Comparison of ENCODE assay signal across 15 mouse cellular contexts in genomic region chr16:33169471-33170034, GRCm38 (mm10).
"Had no signal": no experiment of that assay in that cellular context is flagged by ENCODE, and none has a peak within 500 bp of the region (broad histone marks: within the 10 kb centered on the region; RNA-seq: fewer than 3 reads in every experiment).

No protein-coding gene starts in this region.

- H3K27me3 ChIP-seq: intestine, embryonic 15.5 days; limb, embryonic 13.5 days; liver, embryonic 13.5 days; midbrain, embryonic 13.5 days; neural tube, embryonic 15.5 days had no signal

- H3K27ac ChIP-seq: intestine, embryonic 15.5 days; layer of hippocampus, adult 2 months; limb, embryonic 13.5 days; liver, embryonic 13.5 days; midbrain, embryonic 13.5 days; neural tube, embryonic 15.5 days; stomach, postnatal 0 days had no signal

- DNase-seq: kidney, adult 18-20 months; left cerebral cortex, postnatal 4 days; liver, embryonic 13.5 days; lung, adult 18-20 months; right cerebral cortex, adult 18-20 months; right cerebral cortex, postnatal 25 days; thymus, adult 2 months; thymus, postnatal 25 days had no signal

- H3K4me1 ChIP-seq: limb, embryonic 13.5 days; liver, embryonic 13.5 days; midbrain, embryonic 13.5 days; neural tube, embryonic 15.5 days had no signal

- H3K9me3 ChIP-seq: intestine, embryonic 15.5 days; liver, embryonic 13.5 days; midbrain, embryonic 13.5 days; neural tube, embryonic 15.5 days had no signal

- H3K4me2 ChIP-seq: intestine, embryonic 15.5 days; limb, embryonic 13.5 days; liver, embryonic 13.5 days; midbrain, embryonic 13.5 days; neural tube, embryonic 15.5 days had no signal

- ATAC-seq: intestine, embryonic 15.5 days; midbrain, embryonic 13.5 days had no signal

- H3K36me3 ChIP-seq: intestine, embryonic 15.5 days; limb, embryonic 13.5 days; liver, embryonic 13.5 days; midbrain, embryonic 13.5 days; neural tube, embryonic 15.5 days had no signal

- H3K4me3 ChIP-seq: intestine, embryonic 15.5 days; layer of hippocampus, adult 2 months; limb, embryonic 13.5 days; liver, embryonic 13.5 days; midbrain, embryonic 13.5 days; myocyte; neural tube, embryonic 15.5 days had no signal

- H3K9ac ChIP-seq: intestine, embryonic 15.5 days; limb, embryonic 13.5 days; liver, embryonic 13.5 days; midbrain, embryonic 13.5 days; neural tube, embryonic 15.5 days had no signal
